Mouse (Mus musculus): ENCODE data around the gene Rinl.

GRCm38 (mm10) chr7:28816201-28816600 is 27.4 kb downstream of the Rinl start:
- TF ChIP-seq CTCF (IDR thresholded peaks at IDR 0.05; ENCODE audit: insufficient read depth, low read depth, low read length) (no peak), POLR2A (IDR thresholded peaks at IDR 0.05; ENCODE audit: insufficient read depth, low read depth, low read length) (no peak)
